Mouse (Mus musculus) MEL (cell line): ENCODE data around the gene Krt23. TPM values are rescaled to one million over a fixed set of nuclear protein-coding genes. Genes with fewer than 3 reads are reported as not detected.

Experiments used
- DNase-seq: peaks from one replicate; pipeline ENCODE4 v3.0.0; 2011; ENCODE audit warnings: low read depth, low spot score
- H3K27ac ChIP-seq: 2 replicates; pipeline ENCODE4 v1.5.1; 2012; ENCODE audit warnings: low read depth, mild to moderate bottlenecking, control low read depth, low read length, moderate library complexity; ENCODE audit not compliant: control insufficient read depth
- H3K27me3 ChIP-seq, 2 experiments: fragments of 150-350 bp in 1 of 2; sonication (generic) in 1 of 2; 2 replicates each; pipeline ENCODE4 v1.6.1; 2012; ENCODE audit warnings: low read length in 2 of 2, mild to moderate bottlenecking in 2 of 2, improper control_type of control experiment in 1 of 2, moderate library complexity in 1 of 2; ENCODE audit not compliant: insufficient read depth in 2 of 2, control insufficient read depth in 1 of 2
- H3K36me3 ChIP-seq, 2 experiments: 2 replicates each; pipeline ENCODE4 v1.6.1; 2012 to 2014; ENCODE audit warnings: low read length in 2 of 2, improper control_type of control experiment in 1 of 2, inconsistent platforms in 1 of 2, mild to moderate bottlenecking in 1 of 2; ENCODE audit not compliant: insufficient read depth in 2 of 2, control insufficient read depth in 1 of 2
- H3K4me1 ChIP-seq, 2 experiments: fragments of 150-350 bp in 1 of 2; sonication (generic) in 1 of 2; 2 replicates each; pipeline ENCODE4 v1.6.1; 2012; ENCODE audit warnings: low read length in 2 of 2, improper control_type of control experiment in 1 of 2, mild to moderate bottlenecking in 1 of 2; ENCODE audit not compliant: insufficient read depth in 2 of 2, control insufficient read depth in 1 of 2
- H3K4me3 ChIP-seq, 2 experiments: fragments of 150-350 bp in 1 of 2; sonication (generic) in 1 of 2; 2 replicates each; pipeline ENCODE4 v1.5.1; 2012; ENCODE audit warnings: low read depth in 2 of 2, low read length in 2 of 2, mild to moderate bottlenecking in 2 of 2, moderate library complexity in 2 of 2, control low read depth in 1 of 2, improper control_type of control experiment in 1 of 2; ENCODE audit not compliant: control insufficient read depth in 1 of 2, insufficient read depth in 1 of 2
- H3K79me2 ChIP-seq: 2 replicates; pipeline ENCODE4 v1.6.1; 2012; ENCODE audit warnings: mild to moderate bottlenecking, low read length, moderate library complexity; ENCODE audit not compliant: control insufficient read depth, poor library complexity, insufficient read depth
- H3K9ac ChIP-seq: 2 replicates; pipeline ENCODE4 v1.6.1; 2012; ENCODE audit warnings: low read depth, mild to moderate bottlenecking, control low read depth, low read length, moderate library complexity; ENCODE audit not compliant: control insufficient read depth, poor library complexity, severe bottlenecking
- H3K9me3 ChIP-seq: fragments of 150-350 bp; sonication (generic); replicated peaks from 2 replicates; pipeline ENCODE4 v1.6.1; 2012; ENCODE audit warnings: mild to moderate bottlenecking, low read length, improper control_type of control experiment, moderate library complexity; ENCODE audit not compliant: insufficient read depth
- BHLHE40 ChIP-seq: IDR thresholded peaks from 2 replicates; pipeline ENCODE4 v1.6.1; 2012; ENCODE audit warnings: low read depth, mild to moderate bottlenecking, inconsistent platforms, low read length, improper control_type of control experiment, borderline replicate concordance
- CHD1 ChIP-seq: IDR thresholded peaks from 2 replicates; pipeline ENCODE4 v1.6.1; 2012; ENCODE audit warnings: low read depth, mild to moderate bottlenecking, inconsistent platforms, low read length, improper control_type of control experiment
- CHD2 ChIP-seq: IDR thresholded peaks from 2 replicates; pipeline ENCODE4 v1.6.1; 2011; ENCODE audit warnings: low read length, improper control_type of control experiment
- ELF1 ChIP-seq: IDR thresholded peaks from 2 replicates; pipeline ENCODE4 v1.6.1; 2014; ENCODE audit warnings: low read depth, mild to moderate bottlenecking, inconsistent platforms, low read length, improper control_type of control experiment, moderate library complexity
- ETS1 ChIP-seq: IDR thresholded peaks from 2 replicates; pipeline ENCODE4 v1.6.1; 2012; ENCODE audit warnings: low read depth, mild to moderate bottlenecking, inconsistent platforms, low read length, improper control_type of control experiment, moderate library complexity
- GATA1 ChIP-seq: IDR thresholded peaks from 2 replicates; pipeline ENCODE4 v1.6.1; 2011; ENCODE audit warnings: low read depth, low read length, improper control_type of control experiment
- JUND ChIP-seq: IDR thresholded peaks from 2 replicates; pipeline ENCODE4 v1.6.1; 2011; ENCODE audit warnings: low read depth, mild to moderate bottlenecking, improper control_type of control experiment, low read length
- KAT2A ChIP-seq: conservative IDR thresholded peaks from 2 replicates; pipeline ENCODE4 v1.6.1; 2012; ENCODE audit warnings: low read depth, low read length, improper control_type of control experiment, inconsistent platforms
- MAFK ChIP-seq: IDR thresholded peaks from 2 replicates; pipeline ENCODE4 v1.6.1; 2011; ENCODE audit warnings: low read depth, mild to moderate bottlenecking, low read length, improper control_type of control experiment, borderline replicate concordance
- MAX ChIP-seq: IDR thresholded peaks from 2 replicates; pipeline ENCODE4 v1.6.1; 2011; ENCODE audit warnings: low read length, improper control_type of control experiment
- MAZ ChIP-seq: IDR thresholded peaks from 2 replicates; pipeline ENCODE4 v1.6.1; 2012; ENCODE audit warnings: low read depth, mild to moderate bottlenecking, inconsistent platforms, low read length, improper control_type of control experiment
- NELFE ChIP-seq: IDR thresholded peaks from 2 replicates; pipeline ENCODE4 v1.6.1; 2011; ENCODE audit warnings: low read depth, low read length, improper control_type of control experiment
- NRF1 ChIP-seq: IDR thresholded peaks from 2 replicates; pipeline ENCODE4 v1.6.1; 2014; ENCODE audit warnings: low read depth, mild to moderate bottlenecking, inconsistent platforms, low read length, improper control_type of control experiment, moderate library complexity; ENCODE audit not compliant: poor library complexity, insufficient read depth, severe bottlenecking
- POLR2A ChIP-seq, 2 experiments: IDR thresholded peaks; 2 replicates each; pipeline ENCODE4 v1.6.1; 2011 to 2012; ENCODE audit warnings: low read length in 2 of 2, mild to moderate bottlenecking in 2 of 2, control low read depth in 1 of 2, improper control_type of control experiment in 1 of 2, low read depth in 1 of 2, moderate library complexity in 1 of 2; ENCODE audit not compliant: control insufficient read depth in 1 of 2, insufficient read depth in 1 of 2, poor library complexity in 1 of 2
- RAD21 ChIP-seq: IDR thresholded peaks from 2 replicates; pipeline ENCODE4 v1.6.1; 2011; ENCODE audit warnings: mild to moderate bottlenecking, low read depth, low read length, improper control_type of control experiment
- SMC3 ChIP-seq: IDR thresholded peaks from 2 replicates; pipeline ENCODE4 v1.6.1; 2011; ENCODE audit warnings: low read depth, low read length, improper control_type of control experiment
- TAL1 ChIP-seq: IDR thresholded peaks from 2 replicates; pipeline ENCODE4 v1.6.1; 2012; ENCODE audit warnings: mild to moderate bottlenecking, inconsistent platforms, low read length, moderate library complexity, mixed read lengths
- USF1 ChIP-seq: IDR thresholded peaks from 2 replicates; pipeline ENCODE4 v1.6.1; 2014; ENCODE audit warnings: low read depth, mild to moderate bottlenecking, inconsistent platforms, low read length, improper control_type of control experiment, moderate library complexity
- USF2 ChIP-seq, 2 experiments: IDR thresholded peaks; 2 replicates each; pipeline ENCODE4 v1.6.1; 2011 to 2012; ENCODE audit warnings: improper control_type of control experiment in 2 of 2, low read length in 2 of 2, borderline replicate concordance in 1 of 2, inconsistent platforms in 1 of 2, low read depth in 1 of 2, mild to moderate bottlenecking in 1 of 2; ENCODE audit not compliant: insufficient read depth in 1 of 2
- ZKSCAN1 ChIP-seq: IDR thresholded peaks from 2 replicates; pipeline ENCODE4 v1.6.1; 2012; ENCODE audit warnings: low read depth, mild to moderate bottlenecking, inconsistent platforms, low read length, improper control_type of control experiment, moderate library complexity
- polyA plus RNA-seq, 2 experiments: library from polyadenylated mRNA; stranded (reverse) in 1 of 2; unstranded in 1 of 2; fragments of >175 nt in 1 of 2; fragments of >200 nt in 1 of 2; gene quantifications; 2 replicates each; pipeline versions ENCODE4 v1.2.1 to v1.2.4; 2012; ENCODE audit warnings: low replicate concordance in 2 of 2, low read depth in 1 of 2; ENCODE audit not compliant: insufficient read length in 2 of 2, insufficient read depth in 1 of 2, missing spikeins in 1 of 2
- total RNA-seq: library from RNA; depleted of rRNA; stranded (reverse); fragments of 300-350 nt; gene quantifications from 2 replicates; pipeline ENCODE4 v1.2.3, GENCODE M21; 2012

The Krt23 gene
- total and polyA plus RNA-seq, 3 experiments: not detected

DNA sequence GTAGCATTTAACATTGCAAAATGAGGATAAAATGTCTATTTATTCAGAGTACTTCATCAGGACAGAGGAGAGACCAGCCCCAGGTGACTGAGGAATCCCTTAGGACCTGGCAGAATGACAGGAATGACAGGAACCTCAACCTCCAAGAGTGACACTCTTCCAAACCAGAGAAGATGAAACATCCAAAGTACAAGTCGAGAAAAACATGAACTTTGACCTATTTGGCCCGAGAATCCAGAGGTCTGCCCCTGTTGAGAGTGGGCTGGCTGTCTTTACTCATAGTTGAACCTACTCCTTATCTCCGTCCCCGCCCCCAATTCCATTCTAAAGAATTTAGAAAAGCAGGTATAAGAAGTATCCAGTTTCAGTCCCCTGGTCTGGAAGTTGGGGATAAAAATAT lies 2.3 kb downstream of the Krt23 start:
- no peaks in the 10 kb centered on the region for H3K79me2 ChIP-seq
- no peaks in the 10 kb centered on the region for H3K4me1 ChIP-seq
- no peak overlapping the region for H3K27ac ChIP-seq
- H3K9me3 ChIP-seq: no peaks in the 10 kb centered on the region
- no peak for TF ChIP-seq SMC3
- TF ChIP-seq CHD1: no peak
- no peak for TF ChIP-seq TAL1
- TF ChIP-seq CHD2: no peak
- no peak for TF ChIP-seq USF1
- TF ChIP-seq MAFK: no peak
- no peak for TF ChIP-seq NRF1
- no peak for TF ChIP-seq BHLHE40
- TF ChIP-seq USF2 (IDR thresholded peaks at IDR 0.05; ENCODE audit: borderline replicate concordance in 1 of 2, insufficient read depth in 1 of 2, low read depth in 1 of 2, low read length in 2 of 2): no peak
- no peak for TF ChIP-seq JUND
- no peak for TF ChIP-seq MAZ
- TF ChIP-seq MAX: no peak
- TF ChIP-seq ELF1: no peak
- no peak for TF ChIP-seq ETS1
- TF ChIP-seq GATA1: no peak
- TF ChIP-seq KAT2A: no peak
- TF ChIP-seq NELFE: no peak
- no peak for TF ChIP-seq RAD21
- no peak for TF ChIP-seq ZKSCAN1
- no peak for TF ChIP-seq POLR2A (IDR thresholded peaks at IDR 0.05; ENCODE audit: control insufficient read depth in 1 of 2, insufficient read depth in 1 of 2, low read depth in 1 of 2, low read length in 2 of 2, poor library complexity in 1 of 2)
- no peaks in the 10 kb centered on the region for H3K36me3 ChIP-seq
- H3K9ac ChIP-seq: no peak overlapping the region
- no peak for DNase-seq
- H3K4me3 ChIP-seq: no peak overlapping the region
- H3K27me3 ChIP-seq: no peaks in the 10 kb centered on the region

DNA sequence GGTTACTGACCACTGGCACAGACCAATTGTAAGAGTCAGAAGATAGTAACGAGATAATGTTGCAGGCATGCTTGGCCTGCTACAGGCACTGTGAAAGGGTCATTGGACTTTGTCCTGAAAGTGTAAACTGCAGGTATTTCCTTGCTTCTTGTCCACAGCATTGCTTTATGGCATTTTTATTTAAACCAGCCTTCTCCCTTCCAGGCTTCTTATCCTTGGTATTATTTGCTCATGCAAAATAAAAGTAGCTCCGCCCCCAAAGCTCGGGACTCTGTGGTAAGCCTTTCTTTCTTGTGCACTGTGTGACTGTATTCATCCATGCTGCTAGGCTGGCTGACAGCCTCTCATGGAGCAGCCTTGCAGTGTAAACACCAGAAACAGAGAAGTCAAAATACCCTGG lies 3.7 kb downstream of the Krt23 start:
- H3K36me3 ChIP-seq: no peaks in the 10 kb centered on the region
- no peak overlapping the region for H3K4me3 ChIP-seq
- H3K9me3 ChIP-seq: no peaks in the 10 kb centered on the region
- no peaks in the 10 kb centered on the region for H3K27me3 ChIP-seq
- no peaks in the 10 kb centered on the region for H3K4me1 ChIP-seq
- no peak for DNase-seq
- no peaks in the 10 kb centered on the region for H3K79me2 ChIP-seq
- H3K27ac ChIP-seq: no peak overlapping the region
- no peak for TF ChIP-seq JUND
- H3K9ac ChIP-seq: no peak overlapping the region
